Mouse (Mus musculus): ENCODE measurements around the gene Tex14. TPM values are rescaled to one million over a fixed set of nuclear protein-coding genes. Genes with fewer than 3 reads are reported as not detected.
A peak's percentile ranks its signal among the peaks of the same experiment; 100 is the strongest.

The Tex14 gene
- polyA plus RNA-seq, 1 experiment: 1.1 TPM

DNA sequence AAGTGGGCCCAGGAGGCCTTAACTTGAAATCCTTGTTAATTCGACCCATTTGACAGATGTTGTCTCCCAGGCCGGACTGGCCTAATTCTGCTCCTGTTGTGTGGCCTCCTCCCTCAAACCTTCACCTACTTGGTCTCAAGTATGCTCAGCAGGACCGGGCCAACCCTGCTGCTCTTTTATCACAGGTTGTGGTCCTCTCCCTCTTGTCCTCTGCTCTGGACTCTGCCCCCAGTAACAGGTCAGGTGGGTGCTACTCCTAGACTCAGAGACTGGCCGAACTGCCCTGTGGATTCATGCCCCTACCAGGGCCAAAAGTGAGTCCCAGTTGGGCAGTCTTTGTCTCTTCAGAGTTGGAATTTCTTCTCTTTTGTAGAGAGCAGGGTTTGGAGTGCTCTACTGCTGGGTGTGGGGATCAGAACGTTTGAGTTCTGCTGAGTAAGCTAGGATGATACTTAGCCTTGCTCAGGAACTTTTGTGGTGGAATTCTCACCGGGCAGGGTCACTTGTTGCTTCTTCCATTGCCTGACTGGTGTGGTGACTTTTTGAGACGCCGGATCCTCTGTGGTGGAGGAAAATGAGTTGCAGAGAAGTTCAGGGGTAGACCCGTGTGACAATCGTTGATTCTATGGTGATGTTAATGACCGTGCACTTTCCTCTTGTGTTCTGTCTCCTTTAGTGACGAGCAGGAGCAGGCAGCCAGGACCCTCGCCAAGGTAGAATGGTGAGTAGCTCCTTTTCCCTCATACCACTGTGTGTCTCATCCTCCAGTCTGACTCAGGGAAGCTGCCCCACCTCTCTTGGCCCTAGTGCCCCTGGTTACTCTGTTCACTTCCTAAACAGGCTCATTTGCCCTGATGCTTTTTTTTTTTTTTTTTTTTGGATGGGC is 188.1 kb downstream of the Tex14 start:
- DNase-seq (ENCODE audit: low read depth): no peak
- TF ChIP-seq CTCF (IDR thresholded peaks at IDR 0.05; ENCODE audit: borderline replicate concordance, extremely low read depth, insufficient read depth, insufficient read length) (no peak), POLR2A (IDR thresholded peaks at IDR 0.05; ENCODE audit: borderline replicate concordance, extremely low read depth, insufficient read depth, insufficient read length, poor library complexity, severe bottlenecking) (no peak)

DNA sequence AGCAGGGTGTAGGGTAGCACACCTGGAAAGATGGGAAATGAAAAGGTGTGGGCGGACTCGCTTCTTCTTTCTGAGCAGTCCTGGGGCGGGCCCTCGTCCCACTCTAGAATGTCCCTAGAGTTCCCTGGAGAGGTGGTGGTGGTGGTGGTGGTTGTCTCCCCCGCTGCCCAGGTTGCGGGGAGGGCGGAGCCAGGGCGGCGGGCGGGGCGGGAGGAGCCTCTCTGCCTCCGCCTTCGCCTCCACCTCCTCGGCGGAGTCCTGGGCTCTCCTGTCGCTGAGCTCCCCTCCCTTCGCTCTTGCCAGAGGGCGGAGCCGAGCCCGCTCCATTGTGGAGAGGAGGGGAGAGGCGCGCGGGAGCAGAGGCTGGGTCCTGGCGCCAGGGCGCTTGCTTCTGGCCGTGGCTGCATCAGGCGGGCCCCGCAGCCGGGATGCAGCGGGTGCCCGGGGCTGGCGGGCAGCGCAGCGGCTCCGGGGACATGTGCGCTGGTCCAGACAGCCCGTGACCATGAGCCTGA is 190.5 kb downstream of the Tex14 start:
- TF ChIP-seq POLR2A (IDR thresholded peaks at IDR 0.05; ENCODE audit: borderline replicate concordance, extremely low read depth, insufficient read depth, insufficient read length, poor library complexity, severe bottlenecking) (peak; percentile 91), CTCF (IDR thresholded peaks at IDR 0.05; ENCODE audit: borderline replicate concordance, extremely low read depth, insufficient read depth, insufficient read length) (no peak)

DNA sequence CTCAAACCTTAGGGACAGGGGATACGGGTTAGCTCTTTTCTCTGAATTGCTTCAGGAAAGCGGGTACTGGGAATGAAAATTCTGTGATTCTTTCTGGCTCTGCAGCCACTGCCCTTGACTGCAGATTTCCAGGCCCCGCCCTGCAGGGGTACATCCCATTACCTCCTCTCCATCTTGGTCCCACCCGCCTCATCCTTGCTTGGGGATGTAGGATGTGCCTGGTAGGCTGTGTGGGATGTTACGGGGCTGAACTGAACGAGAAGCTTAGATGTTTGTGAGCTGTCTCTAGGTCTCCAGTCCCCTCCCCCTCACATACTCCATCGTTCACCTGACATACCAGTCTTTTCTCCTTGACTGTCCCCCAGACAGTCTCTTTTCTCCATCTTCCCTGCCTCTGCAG is 191.1 kb downstream of the Tex14 start:
- DNase-seq (ENCODE audit: low read depth): peak; percentile 53
- TF ChIP-seq POLR2A (IDR thresholded peaks at IDR 0.05; ENCODE audit: borderline replicate concordance, extremely low read depth, insufficient read depth, insufficient read length, poor library complexity, severe bottlenecking) (no peak), CTCF (IDR thresholded peaks at IDR 0.05; ENCODE audit: borderline replicate concordance, extremely low read depth, insufficient read depth, insufficient read length) (no peak)

More for the DNA sequence above, 190.5 kb downstream of the Tex14 start:
- peak; percentile 96 for DNase-seq (ENCODE audit: low read depth)

DNA sequence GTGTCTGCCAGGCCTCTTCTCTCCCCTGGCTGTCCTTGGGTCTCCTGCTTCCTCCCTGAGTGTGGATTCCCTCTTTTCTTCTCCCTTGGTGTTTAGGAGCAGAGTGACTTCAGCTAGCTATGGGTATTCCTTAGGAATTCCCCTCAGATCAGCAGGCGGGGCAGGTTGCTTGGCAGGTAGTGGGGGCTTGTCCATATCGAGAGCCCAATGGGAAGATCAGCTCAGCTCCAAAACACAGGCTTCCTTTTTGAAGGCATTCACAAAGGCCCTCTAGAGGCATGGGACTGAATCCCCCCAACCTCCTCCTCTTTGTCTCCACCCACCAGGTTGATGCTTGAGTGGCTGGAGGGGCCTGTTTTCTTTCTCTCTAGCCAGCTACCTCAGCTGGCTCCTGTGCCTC is 191.6 kb downstream of the Tex14 start:
- TF ChIP-seq CTCF (IDR thresholded peaks at IDR 0.05; ENCODE audit: borderline replicate concordance, extremely low read depth, insufficient read depth, insufficient read length) (peak; percentile 35; the same call in 1 of the 2 replicates), POLR2A (IDR thresholded peaks at IDR 0.05; ENCODE audit: borderline replicate concordance, extremely low read depth, insufficient read depth, insufficient read length, poor library complexity, severe bottlenecking) (no peak)
- DNase-seq (ENCODE audit: low read depth): peak; percentile 72

DNA sequence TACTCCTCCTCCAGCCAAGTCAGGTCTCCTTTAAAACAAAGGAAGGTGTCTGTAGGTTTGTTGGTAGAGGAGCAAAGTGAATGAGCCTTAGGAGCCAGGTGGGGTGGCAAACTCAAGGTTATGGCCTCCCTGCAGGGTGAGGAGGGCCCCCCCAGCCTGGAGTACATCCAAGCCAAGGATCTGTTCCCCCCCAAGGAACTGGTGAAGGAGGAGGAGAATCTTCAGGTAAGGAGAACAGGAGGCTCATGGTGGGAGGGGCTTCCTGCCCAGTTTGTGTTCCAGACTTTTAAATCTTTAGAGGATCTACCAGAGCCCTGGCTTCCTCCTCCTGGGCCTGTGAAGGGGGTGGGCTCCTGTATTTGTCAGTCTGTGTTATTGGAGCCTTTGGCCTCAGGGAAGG is 192.2 kb downstream of the Tex14 start:
- no peak for DNase-seq (ENCODE audit: low read depth)
- no peak for TF ChIP-seq CTCF (IDR thresholded peaks at IDR 0.05; ENCODE audit: borderline replicate concordance, extremely low read depth, insufficient read depth, insufficient read length)
- no peak for TF ChIP-seq POLR2A (IDR thresholded peaks at IDR 0.05; ENCODE audit: borderline replicate concordance, extremely low read depth, insufficient read depth, insufficient read length, poor library complexity, severe bottlenecking)

DNA sequence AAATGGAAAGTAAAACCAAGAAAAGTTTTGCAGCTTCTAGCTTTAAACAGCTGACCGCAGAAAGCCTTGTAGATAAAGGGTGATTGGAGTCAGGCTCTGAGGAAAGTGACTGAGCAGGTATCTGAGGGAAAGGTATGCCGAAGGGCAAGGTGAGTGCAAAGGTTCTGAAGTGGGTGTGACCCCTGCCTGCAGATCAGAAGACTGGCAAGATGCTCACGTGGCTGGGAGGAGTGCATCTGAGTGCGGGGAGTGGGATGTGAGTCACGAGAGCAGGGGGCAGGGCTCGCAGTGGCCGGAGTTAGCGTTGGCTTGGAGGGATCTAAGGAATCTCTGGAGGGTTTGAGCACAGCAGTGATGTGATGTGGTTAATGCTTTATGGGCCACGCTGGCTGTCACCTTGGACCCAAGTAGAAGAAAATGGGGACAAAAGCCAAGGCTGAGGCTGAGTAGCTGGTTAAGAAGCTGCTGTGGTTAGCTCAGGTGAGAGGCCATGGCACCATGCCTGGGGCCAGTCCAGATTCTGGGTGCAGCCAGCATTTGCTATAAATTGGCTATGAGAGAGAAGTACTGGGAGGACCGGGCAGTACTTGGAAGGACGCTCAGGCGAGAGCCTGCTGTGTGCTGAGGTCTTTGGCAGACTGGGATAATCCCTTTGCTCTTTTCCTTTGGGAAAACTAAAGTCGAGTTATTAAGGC is 194.7 kb downstream of the Tex14 start:
- DNase-seq (ENCODE audit: low read depth): no peak

DNA sequence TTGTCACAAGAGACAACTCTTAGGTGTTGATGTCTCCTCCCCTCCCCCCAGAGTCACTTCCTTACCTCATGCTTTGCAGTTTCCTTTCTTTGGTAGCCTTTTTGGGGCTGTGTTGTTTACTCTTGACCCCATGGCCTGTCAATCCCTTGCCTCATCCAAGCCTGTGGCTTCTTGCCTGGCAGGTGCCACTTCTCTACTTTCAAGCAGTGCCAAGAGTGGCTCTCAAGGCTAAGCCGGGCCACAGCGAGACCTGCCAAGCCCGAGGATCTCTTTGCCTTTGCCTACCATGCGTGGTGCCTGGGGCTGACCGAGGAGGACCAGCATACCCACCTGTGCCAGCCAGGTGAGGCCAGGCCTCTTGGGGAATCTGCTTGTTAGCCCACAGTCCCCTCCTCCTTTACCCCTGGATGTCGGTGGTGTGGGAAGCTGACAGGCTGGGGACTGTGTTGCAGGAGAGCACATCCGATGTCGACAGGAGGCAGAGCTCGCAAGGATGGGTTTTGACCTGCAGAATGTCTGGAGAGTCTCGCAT is 195.5 kb downstream of the Tex14 start:
- no peak for DNase-seq (ENCODE audit: low read depth)

More for the DNA sequence above, 194.7 kb downstream of the Tex14 start:
- no peak for TF ChIP-seq CTCF (IDR thresholded peaks at IDR 0.05; ENCODE audit: borderline replicate concordance, extremely low read depth, insufficient read depth, insufficient read length)
- TF ChIP-seq POLR2A (IDR thresholded peaks at IDR 0.05; ENCODE audit: borderline replicate concordance, extremely low read depth, insufficient read depth, insufficient read length, poor library complexity, severe bottlenecking): no peak

DNA sequence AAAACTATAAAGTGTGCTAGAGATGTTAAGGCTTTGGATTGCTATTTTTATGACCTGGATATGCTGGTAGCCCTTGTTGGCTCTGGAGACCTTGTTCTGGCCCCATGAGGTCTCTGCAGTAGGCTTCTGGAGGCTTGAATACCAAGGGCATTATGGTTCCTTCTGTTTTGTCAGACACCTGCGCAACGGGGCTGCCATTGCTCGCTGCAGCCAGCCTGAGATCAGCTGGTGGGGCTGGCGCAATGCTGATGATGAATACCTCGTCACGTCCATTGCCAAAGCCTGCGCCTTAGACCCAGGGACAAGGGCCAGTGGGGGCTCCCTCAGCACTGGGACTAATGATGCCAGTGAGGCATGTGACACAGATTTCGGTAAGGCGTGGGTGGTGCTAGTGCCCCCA is 197.4 kb downstream of the Tex14 start:
- DNase-seq (ENCODE audit: low read depth): no peak
- no peak for TF ChIP-seq CTCF (IDR thresholded peaks at IDR 0.05; ENCODE audit: borderline replicate concordance, extremely low read depth, insufficient read depth, insufficient read length)
- TF ChIP-seq POLR2A (IDR thresholded peaks at IDR 0.05; ENCODE audit: borderline replicate concordance, extremely low read depth, insufficient read depth, insufficient read length, poor library complexity, severe bottlenecking): no peak

More for the DNA sequence above, 195.5 kb downstream of the Tex14 start:
- no peak for TF ChIP-seq CTCF (IDR thresholded peaks at IDR 0.05; ENCODE audit: borderline replicate concordance, extremely low read depth, insufficient read depth, insufficient read length)
- TF ChIP-seq POLR2A (IDR thresholded peaks at IDR 0.05; ENCODE audit: borderline replicate concordance, extremely low read depth, insufficient read depth, insufficient read length, poor library complexity, severe bottlenecking): no peak

DNA sequence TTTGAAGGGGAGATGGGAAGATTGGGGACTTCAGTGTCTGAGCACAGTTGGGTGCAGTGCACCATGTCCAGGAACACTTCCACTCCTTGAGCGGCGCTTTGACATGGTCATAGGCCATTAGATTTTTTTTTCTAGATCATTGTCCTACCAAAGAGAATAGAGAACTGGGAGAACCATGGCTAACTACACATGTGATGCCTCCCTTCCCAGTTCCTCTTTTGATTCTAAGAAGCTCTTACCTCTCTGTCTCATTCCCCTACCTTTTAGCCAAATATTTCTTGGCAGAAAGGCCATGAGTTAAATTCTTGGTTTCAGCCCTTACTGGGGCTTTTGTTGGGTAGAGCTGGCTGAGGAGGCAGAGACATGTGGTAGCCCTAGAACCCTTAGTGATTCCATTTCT is 198.7 kb downstream of the Tex14 start:
- no peak for TF ChIP-seq POLR2A (IDR thresholded peaks at IDR 0.05; ENCODE audit: borderline replicate concordance, extremely low read depth, insufficient read depth, insufficient read length, poor library complexity, severe bottlenecking)
- no peak for TF ChIP-seq CTCF (IDR thresholded peaks at IDR 0.05; ENCODE audit: borderline replicate concordance, extremely low read depth, insufficient read depth, insufficient read length)
- no peak for DNase-seq (ENCODE audit: low read depth)

Other genes starting within 250 kb of the Tex14 start
- gene Ppm1e, start 46.0 kb upstream of the Tex14 start, polyA plus RNA-seq (2012; rRNA removed): 41.6 and 50.9 TPM in 2 replicates
- gene Rad51c, start 111 bp upstream of the Tex14 start, polyA plus RNA-seq (2012; rRNA removed): 5.9 and 7.6 TPM in 2 replicates
- not detected in 2 replicates for gene Gm11492, start 161.6 kb downstream of the Tex14 start, polyA plus RNA-seq (2012; rRNA removed)
- 17.0 and 19.4 TPM in 2 replicates for gene Sept4, start 163.8 kb downstream of the Tex14 start, polyA plus RNA-seq (2012; rRNA removed)
- 72.7 and 80.3 TPM in 2 replicates for gene Mtmr4, start 187.1 kb downstream of the Tex14 start, polyA plus RNA-seq (2012; rRNA removed)
- gene Hsf5, start 212.1 kb downstream of the Tex14 start, polyA plus RNA-seq (2012; rRNA removed): 0.23 and 0.26 TPM in 2 replicates